Mouse (Mus musculus) MEL (cell line): Measurements from ENCODE around the gene Aatk.

Experiments used
- CTCF ChIP-seq, 3 experiments: IDR thresholded peaks in 2 of 3; conservative IDR thresholded peaks in 1 of 3; 2 replicates each; pipeline ENCODE4 v1.5.1; 2011 to 2012; ENCODE audit warnings: low read length in 3 of 3, low read depth in 2 of 3, mild to moderate bottlenecking in 2 of 3, improper control_type of control experiment in 1 of 3, inconsistent platforms in 1 of 3, mixed read lengths in 1 of 3, moderate library complexity in 1 of 3; ENCODE audit not compliant: control insufficient read depth in 1 of 3, insufficient read depth in 1 of 3, poor library complexity in 1 of 3, severe bottlenecking in 1 of 3
- EP300 ChIP-seq, 2 experiments: IDR thresholded peaks; 2 replicates each; pipeline ENCODE4 v1.6.1; 2011; ENCODE audit warnings: improper control_type of control experiment in 2 of 2, low read length in 2 of 2, low read depth in 1 of 2, mild to moderate bottlenecking in 1 of 2
- RCOR1 ChIP-seq: IDR thresholded peaks from 2 replicates; pipeline ENCODE4 v1.6.1; 2012; ENCODE audit warnings: low read depth, mild to moderate bottlenecking, inconsistent platforms, low read length, improper control_type of control experiment

GRCm38 (mm10) chr11:119982236-119982635 is 64.7 kb downstream of the Aatk start:
- TF ChIP-seq RCOR1 (no peak), CTCF (IDR thresholded peaks at IDR 0.05 in 2 of 3, conservative IDR thresholded peaks at IDR 0.05 in 1 of 3; ENCODE audit: control insufficient read depth in 1 of 3, insufficient read depth in 1 of 3, low read depth in 2 of 3, low read length in 3 of 3, poor library complexity in 1 of 3, severe bottlenecking in 1 of 3) (no peak), EP300 (IDR thresholded peaks at IDR 0.05; ENCODE audit: low read depth in 1 of 2, low read length in 2 of 2) (no peak)
